Mouse (Mus musculus) kidney, embryonic 16.5 days (tissue): ENCODE data around the gene Aldh4a1. TPM values are rescaled to one million over a fixed set of nuclear protein-coding genes. Genes with fewer than 3 reads are reported as not detected.

Experiments used
- ATAC-seq: fragments of 200-750 bp; cut with Nextera tagmentation; 2 replicates; pipeline ENCODE4 v1.8.0; 2017; ENCODE audit warnings: moderate TSS enrichment; ENCODE audit not compliant: low FRiP score, low TSS enrichment
- H3K27ac ChIP-seq: fragments of 300-500 bp; sonication (generic); 2 replicates; pipeline ENCODE4 v1.5.1; 2014; ENCODE audit warnings: low read length
- H3K27me3 ChIP-seq: fragments of 300-500 bp; sonication (generic); 2 replicates; pipeline ENCODE4 v1.6.1; 2014; ENCODE audit warnings: low read length, control low read depth, mixed read lengths; ENCODE audit not compliant: insufficient read depth
- H3K36me3 ChIP-seq: fragments of 300-500 bp; sonication (generic); 2 replicates; pipeline ENCODE4 v1.6.1; 2014; ENCODE audit warnings: low read length, control low read depth, mixed read lengths; ENCODE audit not compliant: insufficient read depth
- H3K4me1 ChIP-seq: fragments of 300-500 bp; sonication (generic); 2 replicates; pipeline ENCODE4 v1.6.1; 2014; ENCODE audit warnings: low read length, control low read depth, mixed read lengths; ENCODE audit not compliant: insufficient read depth
- H3K4me2 ChIP-seq: fragments of 300-500 bp; sonication (generic); replicated peaks from 2 replicates; pipeline ENCODE4 v1.6.1; 2014; ENCODE audit warnings: low read depth, low read length
- H3K4me3 ChIP-seq: fragments of 300-500 bp; sonication (generic); 2 replicates; pipeline ENCODE4 v1.5.1; 2014; ENCODE audit warnings: mild to moderate bottlenecking, low read length
- H3K9ac ChIP-seq: fragments of 300-500 bp; sonication (generic); replicated peaks from 2 replicates; pipeline ENCODE4 v1.6.1; 2014; ENCODE audit warnings: low read length
- H3K9me3 ChIP-seq: fragments of 300-500 bp; sonication (generic); 2 replicates; pipeline ENCODE4 v1.6.1; 2016; ENCODE audit warnings: low read length, control low read depth
- WGBS: fragments of 180-500 bp; shearing (Covaris S2); extraction: QIAGEN DNeasy Blood & Tissue Kit; methylation state at CpG from one replicate; pipeline ENCODE4 v1.1.7; 2014; 5-methylcytosine and 5-hydroxymethylcytosine counted together
- polyA plus RNA-seq: library from polyadenylated mRNA; unstranded; fragments of >200 nt; fragmentation: Nextera tagmentation; extraction: Ambion mirVana; gene quantifications from 2 replicates; pipeline ENCODE4 v1.2.1, GENCODE M21; 2015

Aldh4a1 gene
- polyA plus RNA-seq, 1 experiment from 2014 or later, result 149 TPM

GRCm38 (mm10) chr4:139646916-139647315 lies 24.2 kb downstream of the Aldh4a1 start:
- no peak overlapping the region for H3K4me2 ChIP-seq
- 93% methylated on average over 7 of the region's 7 CpGs for WGBS
- H3K4me3 ChIP-seq, result no peak overlapping the region
- peaks cover 14% of the 10 kb centered on the region for H3K4me1 ChIP-seq
- H3K9me3 ChIP-seq, result no peaks in the 10 kb centered on the region
- peaks cover 30% of the 10 kb centered on the region for H3K36me3 ChIP-seq
- no peak overlapping the region for H3K9ac ChIP-seq
- peaks cover 13% of the 10 kb centered on the region for H3K27me3 ChIP-seq
- H3K27ac ChIP-seq, result no peak overlapping the region
- no peak for ATAC-seq

GRCm38 (mm10) chr4:139650086-139650743 lies 27.5 kb downstream of the Aldh4a1 start:
- no peak overlapping the region for H3K27ac ChIP-seq
- peaks cover 8% of the 10 kb centered on the region; the same call in 1 of the 2 replicates for H3K4me1 ChIP-seq
- no peaks in the 10 kb centered on the region for H3K9me3 ChIP-seq
- 67% methylated on average over 15 of the region's 15 CpGs for WGBS
- no peak overlapping the region for H3K4me2 ChIP-seq
- H3K36me3 ChIP-seq, result peaks cover 18% of the 10 kb centered on the region
- H3K4me3 ChIP-seq, result no peak overlapping the region
- H3K9ac ChIP-seq, result peak overlapping the region; percentile 19; the same call in 1 of the 2 replicates
- ATAC-seq, result peak; percentile 14; the same call in 1 of the 2 replicates
- H3K27me3 ChIP-seq, result no peaks in the 10 kb centered on the region

GRCm38 (mm10) chr4:139650907-139651306 lies 28.2 kb downstream of the Aldh4a1 start:
- Histone ChIP-seq H3K27me3 (no peaks in the 10 kb centered on the region), H3K9me3 (no peaks in the 10 kb centered on the region), H3K36me3 (peaks cover 17% of the 10 kb centered on the region), H3K4me1 (peaks cover 8% of the 10 kb centered on the region; the same call in 1 of the 2 replicates), H3K4me2 (no peak overlapping the region), H3K27ac (peak overlapping the region; percentile 24; the same call in 1 of the 2 replicates), H3K4me3 (no peak overlapping the region), H3K9ac (peak overlapping the region; percentile 19; the same call in 1 of the 2 replicates)
- 46% methylated on average over 11 of the region's 11 CpGs for WGBS
- ATAC-seq, result peak; percentile 64

GRCm38 (mm10) chr4:139653238-139653637 lies 30.6 kb downstream of the Aldh4a1 start, which contains the start of gene Tas1r2:
Gene Tas1r2, plus strand, starts transcription at chr4:139653538.
- Histone ChIP-seq H3K4me1 (peaks cover 8% of the 10 kb centered on the region; the same call in 1 of the 2 replicates), H3K9ac (no peak within 1 kb of the TSS), H3K36me3 (peaks cover 6% of the 10 kb centered on the region; the same call in 1 of the 2 replicates), H3K4me2 (no peak within 1 kb of the TSS), H3K27ac (no peak within 1 kb of the TSS), H3K4me3 (no peak within 1 kb of the TSS), H3K9me3 (no peaks in the 10 kb centered on the region), H3K27me3 (no peaks in the 10 kb centered on the region)
- 77% methylated on average over 8 of the region's 8 CpGs for WGBS
- no peak for ATAC-seq

GRCm38 (mm10) chr4:139661897-139662296 lies 39.2 kb downstream of the Aldh4a1 start:
- no peak overlapping the region for H3K9ac ChIP-seq
- no peak overlapping the region for H3K4me3 ChIP-seq
- no peak for ATAC-seq
- H3K36me3 ChIP-seq, result no peaks in the 10 kb centered on the region
- H3K9me3 ChIP-seq, result no peaks in the 10 kb centered on the region
- H3K27ac ChIP-seq, result no peak overlapping the region
- H3K4me1 ChIP-seq, result no peaks in the 10 kb centered on the region
- no peak overlapping the region for H3K4me2 ChIP-seq
- 91% methylated on average over 14 of the region's 14 CpGs for WGBS
- H3K27me3 ChIP-seq, result no peaks in the 10 kb centered on the region

GRCm38 (mm10) chr4:139667632-139668031 lies 45.0 kb downstream of the Aldh4a1 start:
- 0 out of 2 replicates have a peak, but pooled peaks cover 4% of the 10 kb centered on the region for H3K9me3 ChIP-seq
- no peaks in the 10 kb centered on the region for H3K27me3 ChIP-seq
- ATAC-seq, result peak; percentile 82
- no peak overlapping the region for H3K4me3 ChIP-seq
- 50% methylated on average over 6 of the region's 6 CpGs for WGBS
- no peak overlapping the region for H3K27ac ChIP-seq
- H3K4me1 ChIP-seq, result 0 out of 2 replicates have a peak, but pooled peaks cover 4% of the 10 kb centered on the region
- H3K9ac ChIP-seq, result no peak overlapping the region
- H3K4me2 ChIP-seq, result no peak overlapping the region
- no peaks in the 10 kb centered on the region for H3K36me3 ChIP-seq

- no peak overlapping the region for H3K4me2 ChIP-seq
- no peaks in the 10 kb centered on the region for H3K36me3 ChIP-seq
- H3K4me1 ChIP-seq, result 0 out of 2 replicates have a peak, but pooled peaks cover 4% of the 10 kb centered on the region
- H3K9me3 ChIP-seq, result 0 out of 2 replicates have a peak, but pooled peaks cover 4% of the 10 kb centered on the region
- H3K27ac ChIP-seq, result no peak overlapping the region
- H3K4me3 ChIP-seq, result no peak overlapping the region
- no peak for ATAC-seq
- 17% methylated on average over 6 of the region's 6 CpGs for WGBS
- no peak overlapping the region for H3K9ac ChIP-seq
- H3K27me3 ChIP-seq, result no peaks in the 10 kb centered on the region
Observed at GRCm38 (mm10) chr4:139669847-139670246, 47.2 kb downstream of the Aldh4a1 start.

- H3K4me3 ChIP-seq, result no peak overlapping the region
- peaks cover 9% of the 10 kb centered on the region; the same call in 1 of the 2 replicates for H3K9me3 ChIP-seq
- H3K4me1 ChIP-seq, result no peaks in the 10 kb centered on the region
- H3K27me3 ChIP-seq, result no peaks in the 10 kb centered on the region
- no peaks in the 10 kb centered on the region for H3K36me3 ChIP-seq
- WGBS, result 59% methylated on average over 9 of the region's 9 CpGs
- no peak for ATAC-seq
- H3K9ac ChIP-seq, result no peak overlapping the region
- no peak overlapping the region for H3K4me2 ChIP-seq
- H3K27ac ChIP-seq, result no peak overlapping the region
Observed at GRCm38 (mm10) chr4:139675696-139676095, 53.0 kb downstream of the Aldh4a1 start.

GRCm38 (mm10) chr4:139683728-139684638 lies 61.3 kb downstream of the Aldh4a1 start:
- Histone ChIP-seq H3K9ac (no peak overlapping the region), H3K4me2 (no peak overlapping the region), H3K4me3 (no peak overlapping the region), H3K9me3 (peaks cover 10% of the 10 kb centered on the region; the same call in 1 of the 2 replicates), H3K27me3 (no peaks in the 10 kb centered on the region), H3K27ac (no peak overlapping the region), H3K4me1 (no peaks in the 10 kb centered on the region), H3K36me3 (no peaks in the 10 kb centered on the region)
- ATAC-seq, result no peak
- 76% methylated on average over 22 of the region's 22 CpGs for WGBS
